Mouse (Mus musculus): Measurements from ENCODE around the gene Bpifb2.

GRCm38 (mm10) chr2:153827171-153827830 lies 47.5 kb upstream of the Bpifb2 start:
- TF ChIP-seq KAT2A (conservative IDR thresholded peaks at IDR 0.05; ENCODE audit: low read depth, low read length) (no peak), SMC3 (IDR thresholded peaks at IDR 0.05; ENCODE audit: low read depth, low read length) (no peak), JUND (IDR thresholded peaks at IDR 0.05; ENCODE audit: low read depth, low read length) (no peak), UBTF (IDR thresholded peaks at IDR 0.05; ENCODE audit: borderline replicate concordance, insufficient read depth, low read depth, low read length) (no peak)
